Mouse (Mus musculus) A20 (cell line): ENCODE measurements around the gene Arfgef2.

Experiments
- DNase-seq: peaks from one replicate; pipeline ENCODE4 v3.0.0-alpha.2; 2011; ENCODE audit warnings: low read depth, low spot score

The Arfgef2 gene

GRCm38 (mm10) chr2:166856366-166856765 is 51.0 kb downstream of the Arfgef2 start:
- DNase-seq = no peak

- DNase-seq = peak; percentile 70
These were observed 51.7 kb downstream of the Arfgef2 start for GRCm38 (mm10) chr2:166857118-166857517.

GRCm38 (mm10) chr2:166859214-166859613 is 53.8 kb downstream of the Arfgef2 start:
- DNase-seq = no peak

- no peak for DNase-seq
These were observed 57.1 kb downstream of the Arfgef2 start for GRCm38 (mm10) chr2:166862505-166862904.

- no peak for DNase-seq
These were observed 60.1 kb downstream of the Arfgef2 start for GRCm38 (mm10) chr2:166865476-166865875.

- no peak for DNase-seq
These were observed 65.0 kb downstream of the Arfgef2 start for GRCm38 (mm10) chr2:166870271-166870865.

- DNase-seq = no peak
These were observed 65.5 kb downstream of the Arfgef2 start for GRCm38 (mm10) chr2:166870899-166871298.

GRCm38 (mm10) chr2:166874675-166875280 is 69.4 kb downstream of the Arfgef2 start:
- DNase-seq = peak; percentile 82

GRCm38 (mm10) chr2:166875561-166875960 is 70.2 kb downstream of the Arfgef2 start:
- DNase-seq = peak; percentile 92

- DNase-seq = peak; percentile 83
These were observed 70.9 kb downstream of the Arfgef2 start for GRCm38 (mm10) chr2:166876331-166876730.

GRCm38 (mm10) chr2:166885066-166885465 is 79.7 kb downstream of the Arfgef2 start:
- DNase-seq = no peak

GRCm38 (mm10) chr2:166885619-166886018 is 80.2 kb downstream of the Arfgef2 start:
- no peak for DNase-seq

- DNase-seq = no peak
These were observed 80.8 kb downstream of the Arfgef2 start for GRCm38 (mm10) chr2:166886231-166886630.

GRCm38 (mm10) chr2:166887816-166888215 is 82.4 kb downstream of the Arfgef2 start:
- peak; percentile 55 for DNase-seq

GRCm38 (mm10) chr2:166891366-166891880 is 86.0 kb downstream of the Arfgef2 start:
- DNase-seq = peak; percentile 34

GRCm38 (mm10) chr2:166892158-166892680 is 86.8 kb downstream of the Arfgef2 start:
- DNase-seq = no peak

- DNase-seq = no peak
These were observed 87.6 kb downstream of the Arfgef2 start for GRCm38 (mm10) chr2:166893036-166893435.

GRCm38 (mm10) chr2:166896368-166896767 is 91.0 kb downstream of the Arfgef2 start:
- DNase-seq = no peak

- no peak for DNase-seq
These were observed 91.6 kb downstream of the Arfgef2 start for GRCm38 (mm10) chr2:166896974-166897373.

- no peak for DNase-seq
These were observed 93.8 kb downstream of the Arfgef2 start for GRCm38 (mm10) chr2:166899161-166899560.

GRCm38 (mm10) chr2:166899746-166900145 is 94.4 kb downstream of the Arfgef2 start:
- no peak for DNase-seq

- DNase-seq = peak; percentile 82
These were observed 95.6 kb downstream of the Arfgef2 start for GRCm38 (mm10) chr2:166900792-166901505.
